Mouse (Mus musculus): ENCODE measurements at regions not wholly inside any gene's neighbourhood (a gene's known extent, or its start where the extent isn't known, plus 50 kb on each side); places are given as distances from the start of the nearest gene placed in this dataset.

DNA sequence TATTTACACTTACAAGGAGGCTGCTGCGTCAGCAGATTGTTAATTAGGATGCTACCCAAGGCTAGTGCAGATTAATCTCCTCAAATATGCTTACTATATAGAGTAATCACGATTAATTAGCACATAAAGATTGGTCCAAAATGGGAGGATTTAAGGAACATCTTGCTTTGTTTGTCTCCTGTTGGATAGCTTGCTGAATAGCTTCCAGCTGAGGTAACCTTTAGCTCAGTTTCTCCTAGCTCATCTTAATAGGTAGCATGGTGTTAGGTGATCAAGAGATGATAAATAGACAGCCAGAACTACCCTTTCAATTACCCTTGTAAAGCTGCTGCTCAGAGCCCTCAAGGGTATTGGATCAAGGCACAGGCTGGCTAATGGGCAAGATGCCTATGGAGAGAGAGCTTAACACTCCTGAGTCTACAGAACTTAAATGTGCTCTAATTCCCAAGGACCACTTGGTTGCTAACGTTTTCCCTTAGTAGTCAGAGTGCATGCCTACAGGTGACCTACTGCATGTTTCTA, 240.4 kb downstream of the Stim2 start:
- Histone ChIP-seq H3K36me3 (ENCODE audit: control insufficient read depth, insufficient read depth, low read length) (no peaks in the 10 kb centered on the region), H3K27me3 (ENCODE audit: control insufficient read depth, insufficient read depth, low read length) (no peaks in the 10 kb centered on the region), H3K4me2 (no peak overlapping the region), H3K4me3 (ENCODE audit: low read depth, low read length) (no peak overlapping the region), H3K4me1 (ENCODE audit: control insufficient read depth, insufficient read depth, low read length) (no peaks in the 10 kb centered on the region), H3K9me3 (replicated peaks; ENCODE audit: control insufficient read depth, low read length) (no peaks in the 10 kb centered on the region), H3K27ac (ENCODE audit: low read depth, low read length) (no peak overlapping the region), H3K9ac (ENCODE audit: low read depth, low read length) (no peak overlapping the region)
- WGBS (ENCODE audit: insufficient replicate concordance) = 75% methylated on average over 3 of the region's 3 CpGs
- no peak for ATAC-seq (replicated peaks; ENCODE audit: insufficient number of reproducible peaks, low FRiP score, low TSS enrichment)

DNA sequence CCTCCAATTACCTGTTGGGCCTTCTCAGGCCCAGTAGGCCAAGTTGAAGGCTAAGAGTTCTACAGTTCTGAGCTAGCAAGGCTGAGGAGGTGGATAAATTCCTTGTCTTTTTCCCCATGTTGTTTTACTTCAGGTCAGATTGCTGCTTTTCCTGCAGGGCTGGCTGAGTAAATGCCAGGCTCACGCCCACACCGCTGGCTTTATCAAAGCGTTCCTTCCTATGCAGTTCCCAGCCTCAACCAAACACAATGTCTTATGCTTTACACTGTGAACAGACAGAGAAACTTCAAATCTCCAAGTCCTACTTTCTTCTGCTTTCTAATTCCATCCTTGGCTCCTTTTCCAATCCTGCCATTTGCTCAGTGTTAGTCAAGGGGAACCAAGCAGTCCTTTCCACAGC, 241.3 kb downstream of the Stim2 start:
- H3K4me3 ChIP-seq (ENCODE audit: low read depth, low read length) = no peak overlapping the region
- H3K9ac ChIP-seq (ENCODE audit: low read depth, low read length) = no peak overlapping the region
- H3K36me3 ChIP-seq (ENCODE audit: control insufficient read depth, insufficient read depth, low read length) = no peaks in the 10 kb centered on the region
- WGBS (ENCODE audit: insufficient replicate concordance) = 67% methylated on average over 3 of the region's 3 CpGs
- H3K4me1 ChIP-seq (ENCODE audit: control insufficient read depth, insufficient read depth, low read length) = no peaks in the 10 kb centered on the region
- no peak overlapping the region for H3K4me2 ChIP-seq
- no peak overlapping the region for H3K27ac ChIP-seq (ENCODE audit: low read depth, low read length)
- no peaks in the 10 kb centered on the region for H3K27me3 ChIP-seq (ENCODE audit: control insufficient read depth, insufficient read depth, low read length)
- H3K9me3 ChIP-seq (replicated peaks; ENCODE audit: control insufficient read depth, low read length) = no peaks in the 10 kb centered on the region
- no peak for ATAC-seq (replicated peaks; ENCODE audit: insufficient number of reproducible peaks, low FRiP score, low TSS enrichment)

DNA sequence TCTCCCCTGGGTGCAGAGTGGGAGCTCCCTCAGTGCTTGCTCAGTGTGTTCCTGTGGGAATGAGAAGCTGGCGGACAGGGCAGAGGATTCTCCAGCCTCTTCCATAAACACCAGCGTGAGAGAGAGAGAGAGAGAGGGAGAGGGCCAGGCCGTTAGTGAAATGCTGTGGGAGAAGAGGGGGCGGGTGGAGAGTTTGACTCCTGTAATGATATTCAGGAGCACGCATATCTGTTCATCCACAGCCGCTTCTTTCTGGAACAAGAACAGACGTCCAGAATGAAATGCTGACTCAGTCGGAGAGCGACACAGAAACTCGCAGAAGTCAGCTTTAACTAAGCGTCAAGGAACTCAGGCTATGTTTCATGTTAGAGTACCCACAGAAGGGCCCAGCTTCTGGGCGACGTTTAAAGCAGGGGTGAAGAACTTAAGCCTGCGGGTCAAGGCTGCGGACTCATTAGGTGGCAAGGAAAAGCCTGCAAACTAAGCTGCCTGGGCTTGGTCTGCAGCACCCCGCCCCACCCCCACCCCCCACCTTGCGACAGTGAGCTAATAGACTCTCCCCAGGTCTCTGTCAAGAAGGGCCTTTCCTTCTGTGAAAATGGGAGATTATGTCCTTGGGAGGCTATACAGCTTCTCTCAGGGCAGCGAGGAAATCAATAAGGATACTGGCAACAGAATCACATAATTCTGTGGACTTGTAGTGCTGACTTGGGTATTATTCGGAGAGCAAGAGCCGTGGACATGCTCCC, 243.0 kb downstream of the Stim2 start:
- Histone ChIP-seq H3K9ac (ENCODE audit: low read depth, low read length) (no peak overlapping the region), H3K27me3 (ENCODE audit: control insufficient read depth, insufficient read depth, low read length) (no peaks in the 10 kb centered on the region), H3K9me3 (replicated peaks; ENCODE audit: control insufficient read depth, low read length) (no peaks in the 10 kb centered on the region), H3K4me2 (peak overlapping the region; percentile 52), H3K4me3 (ENCODE audit: low read depth, low read length) (0 out of 2 replicates have a peak overlapping the region, but pooled peaks have one; percentile 8), H3K4me1 (ENCODE audit: control insufficient read depth, insufficient read depth, low read length) (no peaks in the 10 kb centered on the region), H3K27ac (ENCODE audit: low read depth, low read length) (no peak overlapping the region), H3K36me3 (ENCODE audit: control insufficient read depth, insufficient read depth, low read length) (no peaks in the 10 kb centered on the region)
- WGBS (ENCODE audit: insufficient replicate concordance) = 33% methylated on average over 20 of the region's 20 CpGs
- ATAC-seq (replicated peaks; ENCODE audit: insufficient number of reproducible peaks, low FRiP score, low TSS enrichment) = no peak

DNA sequence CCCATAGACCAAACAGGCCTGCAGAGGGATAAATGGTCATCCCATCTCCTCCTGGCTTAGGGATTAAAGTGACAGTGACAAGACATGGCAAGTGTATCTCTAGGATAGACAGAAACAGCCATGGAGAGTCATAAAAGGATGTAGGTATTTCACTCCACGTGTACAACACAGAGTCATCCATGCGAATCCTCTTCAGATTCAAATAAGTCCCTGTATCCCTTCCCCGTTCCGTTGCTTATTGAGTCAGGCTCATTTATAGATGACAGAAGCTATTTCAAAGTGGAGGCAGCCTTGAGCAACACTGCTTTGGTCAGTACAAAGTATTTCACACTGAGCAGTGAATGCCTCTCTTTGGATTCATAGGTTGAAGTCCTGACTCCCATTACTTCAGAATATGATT, 243.8 kb downstream of the Stim2 start:
- WGBS (ENCODE audit: insufficient replicate concordance) = 82% methylated on average over 4 of the region's 4 CpGs
- H3K27me3 ChIP-seq (ENCODE audit: control insufficient read depth, insufficient read depth, low read length) = no peaks in the 10 kb centered on the region
- no peaks in the 10 kb centered on the region for H3K36me3 ChIP-seq (ENCODE audit: control insufficient read depth, insufficient read depth, low read length)
- no peak for ATAC-seq (replicated peaks; ENCODE audit: insufficient number of reproducible peaks, low FRiP score, low TSS enrichment)
- no peak overlapping the region for H3K9ac ChIP-seq (ENCODE audit: low read depth, low read length)
- no peak overlapping the region for H3K4me3 ChIP-seq (ENCODE audit: low read depth, low read length)
- no peaks in the 10 kb centered on the region for H3K4me1 ChIP-seq (ENCODE audit: control insufficient read depth, insufficient read depth, low read length)
- no peak overlapping the region for H3K4me2 ChIP-seq
- H3K27ac ChIP-seq (ENCODE audit: low read depth, low read length) = no peak overlapping the region
- no peaks in the 10 kb centered on the region for H3K9me3 ChIP-seq (replicated peaks; ENCODE audit: control insufficient read depth, low read length)

DNA sequence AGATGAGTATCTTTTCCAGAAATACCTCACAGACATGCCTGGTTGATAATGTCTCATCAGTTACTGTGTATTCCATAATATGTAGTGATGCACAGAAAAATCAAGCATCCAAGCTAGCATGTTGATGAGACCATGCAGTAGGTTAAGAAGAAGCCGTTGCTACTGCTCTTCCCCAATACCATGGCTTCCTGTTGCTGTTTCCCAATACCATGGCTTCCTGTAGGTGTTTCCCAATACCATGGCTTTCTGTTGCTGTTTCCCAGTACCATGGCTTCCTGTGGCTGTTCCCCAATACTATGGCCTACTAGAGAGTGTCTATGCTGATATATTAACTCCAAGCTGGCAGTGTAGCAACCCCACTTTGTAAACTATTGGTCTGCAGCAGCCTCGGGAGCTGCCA, 253.7 kb downstream of the Stim2 start:
- ATAC-seq (replicated peaks; ENCODE audit: insufficient number of reproducible peaks, low FRiP score, low TSS enrichment) = no peak
- WGBS (ENCODE audit: insufficient replicate concordance) = 79% methylated on average over 2 of the region's 2 CpGs
- Histone ChIP-seq H3K9ac (ENCODE audit: low read depth, low read length) (no peak overlapping the region), H3K9me3 (replicated peaks; ENCODE audit: control insufficient read depth, low read length) (no peaks in the 10 kb centered on the region), H3K27ac (ENCODE audit: low read depth, low read length) (no peak overlapping the region), H3K27me3 (ENCODE audit: control insufficient read depth, insufficient read depth, low read length) (no peaks in the 10 kb centered on the region), H3K4me3 (ENCODE audit: low read depth, low read length) (no peak overlapping the region), H3K4me2 (no peak overlapping the region), H3K36me3 (ENCODE audit: control insufficient read depth, insufficient read depth, low read length) (no peaks in the 10 kb centered on the region), H3K4me1 (ENCODE audit: control insufficient read depth, insufficient read depth, low read length) (no peaks in the 10 kb centered on the region)

DNA sequence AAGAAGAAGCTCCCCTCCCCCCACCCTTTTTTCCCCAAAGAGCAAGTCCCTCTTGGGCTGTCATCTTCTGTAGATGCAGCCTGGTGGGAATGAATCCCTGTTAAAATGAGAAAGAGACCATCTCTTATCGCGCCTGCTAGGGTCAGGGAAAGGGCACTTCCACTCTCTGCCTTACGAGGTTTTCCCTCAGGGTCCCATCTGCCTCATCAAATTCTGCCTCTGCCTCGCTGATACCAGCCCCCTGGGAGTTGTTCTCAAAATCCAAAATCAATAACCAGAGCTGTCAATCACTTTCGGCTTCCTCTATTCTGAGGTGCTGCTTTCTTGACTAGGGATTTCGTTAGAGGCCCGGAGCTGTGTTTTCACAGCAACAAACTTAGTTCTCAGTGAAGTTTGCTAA, 255.7 kb downstream of the Stim2 start:
- Histone ChIP-seq H3K9me3 (replicated peaks; ENCODE audit: control insufficient read depth, low read length) (no peaks in the 10 kb centered on the region), H3K27ac (ENCODE audit: low read depth, low read length) (no peak overlapping the region), H3K36me3 (ENCODE audit: control insufficient read depth, insufficient read depth, low read length) (no peaks in the 10 kb centered on the region), H3K9ac (ENCODE audit: low read depth, low read length) (no peak overlapping the region), H3K27me3 (ENCODE audit: control insufficient read depth, insufficient read depth, low read length) (no peaks in the 10 kb centered on the region), H3K4me1 (ENCODE audit: control insufficient read depth, insufficient read depth, low read length) (no peaks in the 10 kb centered on the region), H3K4me2 (no peak overlapping the region), H3K4me3 (ENCODE audit: low read depth, low read length) (no peak overlapping the region)
- 45% methylated on average over 7 of the region's 7 CpGs for WGBS (ENCODE audit: insufficient replicate concordance)
- ATAC-seq (replicated peaks; ENCODE audit: insufficient number of reproducible peaks, low FRiP score, low TSS enrichment) = no peak

DNA sequence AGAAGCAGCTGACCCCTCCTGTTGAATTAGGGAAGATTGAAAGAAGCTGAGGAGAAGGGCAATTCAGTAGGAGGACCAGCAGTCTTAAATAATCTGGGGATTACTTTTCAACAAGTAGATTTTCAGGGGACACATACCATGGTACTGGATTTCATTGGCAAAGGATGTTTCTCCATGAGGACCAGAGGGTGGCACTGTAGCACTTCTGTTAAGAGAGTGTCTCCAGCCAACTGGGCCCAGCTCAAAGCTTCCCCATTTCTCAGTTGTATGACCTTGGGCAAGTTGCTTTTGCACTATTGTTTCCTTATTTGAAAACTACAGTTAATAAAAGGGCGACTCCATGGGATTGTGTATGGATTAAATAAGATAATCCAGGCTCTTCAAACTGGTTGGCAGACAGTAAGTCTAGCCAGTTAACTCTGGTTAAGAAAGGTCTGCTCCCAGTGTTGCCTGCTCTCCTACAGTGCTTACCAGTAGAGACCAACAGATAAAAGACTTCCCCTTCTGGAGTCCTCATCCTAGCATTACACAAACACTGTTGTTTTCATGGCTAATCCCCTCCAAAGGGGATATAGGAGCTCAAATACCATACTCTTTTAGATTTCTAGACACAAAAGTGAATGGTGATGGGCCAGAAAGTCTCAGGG, 259.9 kb downstream of the Stim2 start:
- Histone ChIP-seq H3K4me2 (no peak overlapping the region), H3K27ac (ENCODE audit: low read depth, low read length) (no peak overlapping the region), H3K4me3 (ENCODE audit: low read depth, low read length) (no peak overlapping the region), H3K9me3 (replicated peaks; ENCODE audit: control insufficient read depth, low read length) (no peaks in the 10 kb centered on the region), H3K9ac (ENCODE audit: low read depth, low read length) (no peak overlapping the region), H3K4me1 (ENCODE audit: control insufficient read depth, insufficient read depth, low read length) (peaks cover 5% of the 10 kb centered on the region; the same call in 1 of the 2 replicates), H3K27me3 (ENCODE audit: control insufficient read depth, insufficient read depth, low read length) (no peaks in the 10 kb centered on the region), H3K36me3 (ENCODE audit: control insufficient read depth, insufficient read depth, low read length) (no peaks in the 10 kb centered on the region)
- ATAC-seq (replicated peaks; ENCODE audit: insufficient number of reproducible peaks, low FRiP score, low TSS enrichment) = 0 out of 2 replicates have a peak, but pooled peaks have one; percentile 53
- WGBS (ENCODE audit: insufficient replicate concordance) = 13% methylated on average over 1 of the region's 1 CpGs

DNA sequence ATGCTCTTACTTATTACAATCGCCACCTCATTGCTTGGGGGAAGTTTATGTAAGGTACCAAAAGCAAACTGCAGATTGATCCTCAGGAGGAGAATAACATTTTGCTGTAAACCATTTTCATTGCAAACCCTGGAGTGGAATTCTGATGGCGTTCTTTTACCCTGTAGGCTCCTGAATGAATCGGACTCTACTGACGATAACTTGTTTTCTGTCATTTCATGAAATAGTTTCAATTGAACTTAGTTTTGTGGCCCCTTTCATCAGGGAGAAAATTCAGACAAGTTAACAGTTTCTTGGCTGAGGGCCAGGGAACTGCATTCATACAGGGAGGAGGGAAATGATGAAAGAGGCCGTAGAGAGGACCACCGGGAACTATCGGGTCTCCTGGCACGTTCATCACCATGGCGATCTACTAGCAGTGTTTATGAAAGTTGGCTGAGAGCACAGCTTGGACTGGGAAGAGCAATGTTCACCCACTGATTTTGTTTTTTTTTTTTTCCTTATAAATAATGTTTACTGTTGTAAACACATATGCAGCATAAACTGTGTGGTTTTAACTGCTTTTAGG, 266.7 kb downstream of the Stim2 start:
- no peak overlapping the region for H3K9ac ChIP-seq (ENCODE audit: low read depth, low read length)
- H3K27me3 ChIP-seq (ENCODE audit: control insufficient read depth, insufficient read depth, low read length) = no peaks in the 10 kb centered on the region
- no peaks in the 10 kb centered on the region for H3K36me3 ChIP-seq (ENCODE audit: control insufficient read depth, insufficient read depth, low read length)
- H3K9me3 ChIP-seq (replicated peaks; ENCODE audit: control insufficient read depth, low read length) = no peaks in the 10 kb centered on the region
- H3K27ac ChIP-seq (ENCODE audit: low read depth, low read length) = no peak overlapping the region
- H3K4me3 ChIP-seq (ENCODE audit: low read depth, low read length) = no peak overlapping the region
- H3K4me2 ChIP-seq = no peak overlapping the region
- peaks cover 7% of the 10 kb centered on the region for H3K4me1 ChIP-seq (ENCODE audit: control insufficient read depth, insufficient read depth, low read length)
- 38% methylated on average over 9 of the region's 9 CpGs for WGBS (ENCODE audit: insufficient replicate concordance)
- ATAC-seq (replicated peaks; ENCODE audit: insufficient number of reproducible peaks, low FRiP score, low TSS enrichment) = no peak

All from heart, embryonic 11.5 days (tissue).